8 mouse cellular contexts compared by ENCODE assay signal in genomic region chr19:4332653-4333052, GRCm38 (mm10). TPM values are rescaled to one million over a fixed set of nuclear protein-coding genes. Genes with fewer than 3 reads are reported as not detected.
DNase-seq lines count a peak whose midpoint lies in the region; ATAC-seq and TF ChIP-seq lines count a peak whose summit lies in the region.

No protein-coding gene starts in this region.

- WGBS in heart, embryonic 10.5 days: 0% methylated on average over 4 of the region's 4 CpGs
- 2% methylated on average over 4 of the region's 4 CpGs for WGBS in kidney, embryonic 15.5 days
- 0% methylated on average over 4 of the region's 4 CpGs for WGBS in liver, embryonic 12.5 days (ENCODE audit: insufficient replicate concordance)

- no peaks in the 10 kb centered on the region for H3K27me3 ChIP-seq in heart, embryonic 10.5 days (ENCODE audit: insufficient read depth, poor library complexity, severe bottlenecking)
- H3K27me3 ChIP-seq in kidney, embryonic 15.5 days: no peaks in the 10 kb centered on the region
- H3K27me3 ChIP-seq in liver, embryonic 12.5 days (replicated peaks): no peaks in the 10 kb centered on the region

- H3K4me1 ChIP-seq in heart, embryonic 10.5 days: peaks cover 28% of the 10 kb centered on the region
- peaks cover 36% of the 10 kb centered on the region for H3K4me1 ChIP-seq in kidney, embryonic 15.5 days
- H3K4me1 ChIP-seq in liver, embryonic 12.5 days: peaks cover 42% of the 10 kb centered on the region

- no peak for ATAC-seq in kidney, embryonic 15.5 days (replicated peaks; ENCODE audit: low FRiP score)
- ATAC-seq in liver, embryonic 12.5 days: 0 out of 2 replicates have a peak, but pooled peaks have one; percentile 19

- H3K4me3 ChIP-seq in gastrocnemius, adult 2 months: peak overlapping the region; percentile 87
- peak overlapping the region; percentile 77 for H3K4me3 ChIP-seq in heart, embryonic 10.5 days
- peak overlapping the region; percentile 56 for H3K4me3 ChIP-seq in kidney, embryonic 15.5 days (replicated peaks)
- H3K4me3 ChIP-seq in liver, embryonic 12.5 days: peak overlapping the region; percentile 71

- intact Hi-C loops in gastrocnemius, adult 2 months (cut with DNase I): loop anchor here (5.0 kb wide), 1 partner anchor 65 kb away; the partner anchor contains the start of gene Kdm2a
- intact Hi-C loops in gastrocnemius, postnatal 14 days (cut with DNase I; ENCODE audit: low total_unique reads): no loop called here

- peaks cover 43% of the 10 kb centered on the region for H3K36me3 ChIP-seq in heart, embryonic 10.5 days
- H3K36me3 ChIP-seq in kidney, embryonic 15.5 days: peaks cover 50% of the 10 kb centered on the region
- peaks cover 54% of the 10 kb centered on the region for H3K36me3 ChIP-seq in liver, embryonic 12.5 days

- H3K9ac ChIP-seq in kidney, embryonic 15.5 days: peak overlapping the region; percentile 63
- peak overlapping the region; percentile 81 for H3K9ac ChIP-seq in liver, embryonic 12.5 days

- TF ChIP-seq CTCF in gastrocnemius, adult 2 months (IDR thresholded peaks at IDR 0.05): no peak

- DNase-seq in gastrocnemius, adult 2 months: peak; percentile 47
- no peak for DNase-seq in gastrocnemius, postnatal 14 days
- DNase-seq in cerebellum, postnatal 25 days: peak; percentile 54 to 68
- no peak for DNase-seq in heart, embryonic 10.5 days (ENCODE audit: low spot score)
- peak; percentile 72 to 73 for DNase-seq in natural killer cell, adult 2 months (ENCODE audit: low spot score in 2 of 2)
- peak; percentile 62 for DNase-seq in testis, postnatal 10 days (ENCODE audit: low spot score)

- H3K9me3 ChIP-seq in heart, embryonic 10.5 days: no peaks in the 10 kb centered on the region
- H3K9me3 ChIP-seq in kidney, embryonic 15.5 days (replicated peaks): no peaks in the 10 kb centered on the region
- H3K9me3 ChIP-seq in liver, embryonic 12.5 days (replicated peaks): no peaks in the 10 kb centered on the region

- peak overlapping the region; percentile 93 for H3K27ac ChIP-seq in gastrocnemius, adult 2 months
- peak overlapping the region; percentile 91 for H3K27ac ChIP-seq in heart, embryonic 10.5 days
- H3K27ac ChIP-seq in kidney, embryonic 15.5 days: peak overlapping the region; percentile 97
- peak overlapping the region; percentile 87 for H3K27ac ChIP-seq in liver, embryonic 12.5 days

- peak overlapping the region; percentile 66 for H3K4me2 ChIP-seq in kidney, embryonic 15.5 days
- peak overlapping the region; percentile 90 for H3K4me2 ChIP-seq in liver, embryonic 12.5 days

RNA-seq across cellular contexts. Expression of gene Grk2, which starts 26.6 kb away (rescaled TPM):
- 10 to 100 TPM; 56.6 to 61.2 TPM for total RNA-seq in gastrocnemius, adult 2 months (2021)
- total RNA-seq in gastrocnemius, postnatal 14 days (2021): 10 to 100 TPM; 31.8 to 36.4 TPM
- polyA plus RNA-seq in heart, embryonic 10.5 days (2016; fragmentation: Nextera tagmentation; extraction: Ambion mirVana): 12.0 and 16.5 TPM in 2 replicates
- polyA plus RNA-seq in kidney, embryonic 15.5 days (2015; fragmentation: Nextera tagmentation; extraction: Ambion mirVana): 15.7 and 17.9 TPM in 2 replicates
- 15.7 and 17.9 TPM in 2 replicates for polyA plus RNA-seq in liver, embryonic 12.5 days (2016; fragmentation: Nextera tagmentation; extraction: Ambion mirVana)

RNA-seq across cellular contexts. Expression of gene Ankrd13d, which starts 49.7 kb away (rescaled TPM):
- total RNA-seq in gastrocnemius, adult 2 months (2021): under 1 TPM; 0.45 to 0.64 TPM
- total RNA-seq in gastrocnemius, postnatal 14 days (2021): under 1 TPM; 0.62 to 0.90 TPM
- 1.9 and 3.6 TPM in 2 replicates for polyA plus RNA-seq in heart, embryonic 10.5 days (2016; fragmentation: Nextera tagmentation; extraction: Ambion mirVana)
- polyA plus RNA-seq in kidney, embryonic 15.5 days (2015; fragmentation: Nextera tagmentation; extraction: Ambion mirVana): 8.3 and 8.5 TPM in 2 replicates
- polyA plus RNA-seq in liver, embryonic 12.5 days (2016; fragmentation: Nextera tagmentation; extraction: Ambion mirVana): 0.99 and 1.4 TPM in 2 replicates

Comparison
In these comparisons a context has a peak if more than half of its experiments do, and no peak if none do; other contexts are left out.
1. DNase-seq: peak in gastrocnemius, adult 2 months (single experiment), cerebellum, postnatal 25 days (2 of 2), natural killer cell, adult 2 months (2 of 2) and testis, postnatal 10 days (single experiment); none in gastrocnemius, postnatal 14 days (single experiment) and heart, embryonic 10.5 days (single experiment).
2. Peak in every context shown above with its lines, with median percentiles within 50 percentile points of each other: H3K27ac ChIP-seq and H3K4me3 ChIP-seq.